Mouse (Mus musculus): ENCODE results near the gene Icos.

- TF ChIP-seq CTCF (IDR thresholded peaks at IDR 0.05; ENCODE audit: control insufficient read depth, insufficient read depth, insufficient read length): no peak
- no peak for TF ChIP-seq USF1 (IDR thresholded peaks at IDR 0.05; ENCODE audit: low read depth)
- no peak for TF ChIP-seq MAX (IDR thresholded peaks at IDR 0.05)
- TF ChIP-seq MYOG (IDR thresholded peaks at IDR 0.05; ENCODE audit: control insufficient read depth, extremely low read depth, insufficient read length): no peak
Measured at GRCm38 (mm10) chr1:60945633-60946401, 31.9 kb upstream of the Icos start.

Data from C2C12 (cell line).